Mouse (Mus musculus) embryo, embryonic 9.5 days (tissue): ENCODE measurements around the gene Gm4064.
"Not testable (repeated sequence)": the region's sequence is repeated elsewhere in the genome, so short reads cannot be mapped to it uniquely, and the experiment has no call there.

ENCODE experiments used
- DNase-seq: peaks from one replicate; pipeline ENCODE4 v3.0.0-alpha.2; 2017; ENCODE audit errors: extremely low spot score

The Gm4064 gene

DNA sequence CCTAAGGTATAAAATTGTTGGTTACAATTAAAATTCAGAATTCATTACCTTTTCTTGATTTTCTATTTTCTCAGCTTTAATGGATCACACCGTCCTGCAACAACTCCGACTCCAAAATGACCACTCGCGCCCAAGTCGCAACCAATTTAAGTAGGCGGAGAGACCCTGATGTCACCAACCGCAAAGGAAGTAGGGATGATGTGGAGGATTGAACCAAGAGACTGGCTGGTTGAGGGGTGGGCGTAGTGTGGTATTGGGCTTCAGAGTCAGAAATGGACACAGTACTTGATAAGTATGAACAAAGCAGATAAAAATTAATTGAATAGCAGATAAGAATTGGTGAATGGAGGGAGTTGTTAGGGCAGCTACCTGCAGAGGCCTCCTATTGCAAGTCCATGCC lies at the start of gene Gm4064:
Gene Gm4064 (minus strand): TSS at position 101 of the 400 bp plus-strand sequence.
- not testable (repeated sequence) for DNase-seq

DNA sequence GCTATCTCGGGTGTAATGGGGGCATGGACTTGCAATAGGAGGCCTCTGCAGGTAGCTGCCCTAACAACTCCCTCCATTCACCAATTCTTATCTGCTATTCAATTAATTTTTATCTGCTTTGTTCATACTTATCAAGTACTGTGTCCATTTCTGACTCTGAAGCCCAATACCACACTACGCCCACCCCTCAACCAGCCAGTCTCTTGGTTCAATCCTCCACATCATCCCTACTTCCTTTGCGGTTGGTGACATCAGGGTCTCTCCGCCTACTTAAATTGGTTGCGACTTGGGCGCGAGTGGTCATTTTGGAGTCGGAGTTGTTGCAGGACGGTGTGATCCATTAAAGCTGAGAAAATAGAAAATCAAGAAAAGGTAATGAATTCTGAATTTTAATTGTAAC lies 34.4 kb upstream of the Gm4064 start, which contains the start of the genes Rbmy and Gm10256:
Gene Rbmy (plus strand): TSS at position 301 of the 400 bp plus-strand sequence.
Gene Gm10256 (plus strand): TSS at position 320 of the 400 bp plus-strand sequence.
- not testable (repeated sequence) for DNase-seq
